Mouse (Mus musculus): ENCODE results near the gene Iqgap2.

Iqgap2 gene

GRCm38 (mm10) chr13:95651870-95652668, 239.7 kb downstream of the Iqgap2 start:
- DNase-seq (ENCODE audit: low spot score): no peak

- DNase-seq (ENCODE audit: low spot score): no peak
Measured at GRCm38 (mm10) chr13:95649941-95650340, 241.8 kb downstream of the Iqgap2 start.

GRCm38 (mm10) chr13:95647248-95647647, 244.5 kb downstream of the Iqgap2 start:
- no peak for DNase-seq (ENCODE audit: low spot score)

- no peak for DNase-seq (ENCODE audit: low spot score)
Measured at GRCm38 (mm10) chr13:95646687-95647111, 245.0 kb downstream of the Iqgap2 start.

GRCm38 (mm10) chr13:95643740-95644139, 248.0 kb downstream of the Iqgap2 start:
- no peak for DNase-seq (ENCODE audit: low spot score)

- no peak for DNase-seq (ENCODE audit: low spot score)
Measured at GRCm38 (mm10) chr13:95641061-95641986, 250.4 kb downstream of the Iqgap2 start.

DNA sequence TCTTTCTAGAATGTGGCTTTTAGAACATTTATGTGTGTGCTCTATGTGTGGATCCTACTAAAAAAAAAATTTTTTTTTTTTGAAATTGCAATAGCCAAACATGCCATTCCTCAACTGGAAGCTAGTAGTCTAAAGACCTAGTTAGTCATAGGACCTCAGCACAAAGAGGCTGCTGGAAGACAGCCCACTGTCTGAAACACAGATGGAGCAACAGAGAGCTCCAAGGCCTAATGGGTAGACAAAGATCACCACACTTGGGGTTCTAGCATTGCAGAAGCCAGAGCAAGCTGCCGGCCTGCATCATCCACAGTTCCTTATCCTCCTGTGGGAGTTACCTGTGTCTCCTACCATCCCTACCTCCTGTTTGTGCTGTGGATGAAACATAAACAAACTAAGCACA, 251.3 kb downstream of the Iqgap2 start:
- DNase-seq (ENCODE audit: low spot score): no peak

DNA sequence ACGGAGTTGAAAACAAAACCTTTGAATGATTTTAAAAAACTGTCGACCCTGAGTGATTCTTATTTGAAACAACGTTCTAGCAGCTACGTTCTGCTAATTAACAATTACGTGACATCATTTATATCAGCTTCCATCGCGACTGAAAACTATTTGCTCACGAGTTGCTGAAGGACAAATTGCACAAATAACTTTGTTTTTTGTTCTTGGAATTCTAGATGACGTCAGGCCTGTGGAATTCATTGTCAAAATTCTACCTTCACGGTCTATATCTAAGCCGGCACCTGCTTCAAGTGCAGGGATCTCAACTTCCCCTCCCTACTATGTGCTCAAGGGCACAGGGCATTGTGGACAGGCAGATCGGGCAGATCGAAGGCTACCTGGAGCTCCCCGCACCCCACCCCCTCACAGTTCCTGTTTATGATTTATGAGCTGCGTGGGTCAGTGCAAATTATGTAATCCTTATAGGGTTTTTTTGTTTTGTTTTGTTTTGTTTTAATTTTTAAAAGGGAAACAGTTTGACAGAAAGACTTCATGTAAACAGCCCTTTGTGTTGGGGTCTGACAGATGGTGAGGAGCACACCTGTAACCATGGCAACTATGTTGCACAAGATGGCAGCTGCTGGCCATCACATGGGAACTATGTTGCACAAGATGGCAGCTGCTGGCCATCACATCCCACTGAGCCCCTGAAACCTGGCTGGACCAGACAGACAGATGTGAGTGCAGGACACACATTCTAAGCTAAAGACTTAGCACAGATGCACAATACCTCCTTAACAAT, 252.2 kb downstream of the Iqgap2 start:
- no peak for DNase-seq (ENCODE audit: low spot score)

- no peak for DNase-seq (ENCODE audit: low spot score)
Measured at GRCm38 (mm10) chr13:95638894-95639293, 252.8 kb downstream of the Iqgap2 start.

- DNase-seq (ENCODE audit: low spot score): no peak
Measured at GRCm38 (mm10) chr13:95637737-95638136, 254.0 kb downstream of the Iqgap2 start.

- DNase-seq (ENCODE audit: low spot score): no peak
Measured at GRCm38 (mm10) chr13:95635301-95635700, 256.4 kb downstream of the Iqgap2 start.

- DNase-seq (ENCODE audit: low spot score): no peak
Measured at GRCm38 (mm10) chr13:95634451-95634850, 257.3 kb downstream of the Iqgap2 start.

DNA sequence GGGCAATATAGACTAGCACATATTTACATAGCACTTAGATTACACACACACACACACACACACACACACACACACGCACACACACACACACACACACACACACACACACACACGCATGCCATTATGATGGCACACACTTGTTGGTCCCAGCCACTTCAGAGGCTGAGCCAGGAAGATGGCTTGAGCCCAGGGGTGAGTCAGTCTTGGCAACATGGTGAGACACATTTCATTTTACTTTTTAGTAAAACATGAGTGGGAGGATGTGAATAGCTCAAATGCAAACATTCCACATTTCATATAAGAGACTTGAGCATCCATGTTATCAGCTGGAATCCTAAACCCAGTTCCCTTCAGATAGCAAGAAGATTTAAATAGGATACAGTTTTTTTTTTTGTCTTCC, 258.3 kb downstream of the Iqgap2 start:
- peak; percentile 22 for DNase-seq (ENCODE audit: low spot score)

DNA sequence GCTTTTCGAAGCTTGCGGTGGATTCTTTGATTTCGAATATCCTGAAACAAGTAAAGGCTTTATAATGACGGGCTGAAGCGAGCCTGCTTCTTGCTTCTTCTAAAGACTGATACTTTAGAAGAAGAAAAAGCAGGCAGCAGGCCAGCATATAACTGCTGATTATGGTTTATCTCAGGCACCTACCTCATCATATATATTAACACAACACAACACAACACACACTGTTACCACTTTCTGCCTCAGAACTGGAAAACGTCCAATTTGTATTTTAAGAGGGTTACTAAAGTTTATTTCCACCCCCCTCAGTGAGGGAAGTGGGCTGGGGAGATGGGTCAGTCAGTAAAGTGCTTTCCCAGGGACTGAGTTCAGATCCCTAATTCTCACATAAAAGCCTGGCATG, 259.6 kb downstream of the Iqgap2 start:
- no peak for DNase-seq (ENCODE audit: low spot score)

GRCm38 (mm10) chr13:95630747-95631146, 261.0 kb downstream of the Iqgap2 start:
- no peak for DNase-seq (ENCODE audit: low spot score)

GRCm38 (mm10) chr13:95629751-95630150, 262.0 kb downstream of the Iqgap2 start:
- no peak for DNase-seq (ENCODE audit: low spot score)

DNA sequence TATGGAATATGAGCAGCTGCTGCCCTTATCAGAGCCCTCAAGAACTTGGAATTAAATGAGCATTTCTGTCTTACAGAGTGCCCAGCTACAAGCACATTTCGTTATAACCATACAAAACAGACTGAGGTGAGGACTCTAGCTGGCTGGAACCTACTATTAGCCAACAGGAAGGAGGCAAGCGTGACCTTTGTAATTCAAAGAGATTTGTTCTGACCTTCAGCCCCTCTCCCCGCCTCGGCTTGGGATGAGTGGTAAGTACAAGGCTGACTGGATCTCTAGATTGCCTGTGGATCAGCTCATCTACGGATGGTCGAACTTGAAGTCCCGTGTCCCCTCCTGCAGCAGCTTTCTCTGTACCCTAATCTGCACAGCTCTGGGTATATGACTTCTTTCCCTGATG, 265.0 kb downstream of the Iqgap2 start:
- no peak for DNase-seq (ENCODE audit: low spot score)

DNA sequence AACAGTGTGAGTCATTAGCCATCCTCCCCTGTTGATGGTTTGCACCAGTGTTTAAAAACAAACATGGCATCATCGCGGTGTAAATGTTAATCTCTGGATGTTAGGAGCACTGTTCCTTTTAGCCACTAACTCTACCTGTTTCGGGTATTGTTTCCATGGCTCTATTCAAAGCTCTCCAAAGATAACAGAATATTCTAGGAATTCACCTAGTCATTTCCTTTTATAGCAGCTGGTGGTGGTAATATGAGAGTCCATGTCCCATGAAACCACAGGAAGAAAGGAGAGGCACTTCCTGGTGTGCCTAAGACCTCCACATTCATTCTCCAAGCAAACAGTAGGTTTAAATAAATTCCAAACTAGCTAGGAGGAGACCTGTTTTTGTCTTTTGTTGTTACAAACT, 268.7 kb downstream of the Iqgap2 start:
- DNase-seq (ENCODE audit: low spot score): no peak

GRCm38 (mm10) chr13:95621563-95621962, 270.2 kb downstream of the Iqgap2 start:
- no peak for DNase-seq (ENCODE audit: low spot score)

DNA sequence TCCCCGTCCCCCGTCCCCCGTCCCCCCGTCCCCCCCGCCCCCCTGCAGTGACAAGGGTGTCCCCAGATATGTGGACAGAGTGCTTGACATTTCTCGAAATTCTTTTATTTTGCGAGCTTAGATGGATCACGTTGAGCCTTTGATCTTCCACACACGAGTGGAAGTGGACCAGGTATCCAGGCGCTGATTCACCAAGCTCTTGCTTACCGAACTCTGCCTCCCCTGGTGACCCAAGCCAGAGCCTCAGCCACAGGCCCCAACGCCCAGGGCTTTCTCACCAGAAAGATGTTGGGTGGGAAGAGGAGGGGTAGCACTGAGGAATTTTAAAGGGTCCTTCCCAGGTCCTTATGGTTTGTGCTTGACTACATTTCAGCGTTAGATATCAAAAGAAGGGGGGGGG, 272.9 kb downstream of the Iqgap2 start:
- no peak for DNase-seq (ENCODE audit: low spot score)

DNA sequence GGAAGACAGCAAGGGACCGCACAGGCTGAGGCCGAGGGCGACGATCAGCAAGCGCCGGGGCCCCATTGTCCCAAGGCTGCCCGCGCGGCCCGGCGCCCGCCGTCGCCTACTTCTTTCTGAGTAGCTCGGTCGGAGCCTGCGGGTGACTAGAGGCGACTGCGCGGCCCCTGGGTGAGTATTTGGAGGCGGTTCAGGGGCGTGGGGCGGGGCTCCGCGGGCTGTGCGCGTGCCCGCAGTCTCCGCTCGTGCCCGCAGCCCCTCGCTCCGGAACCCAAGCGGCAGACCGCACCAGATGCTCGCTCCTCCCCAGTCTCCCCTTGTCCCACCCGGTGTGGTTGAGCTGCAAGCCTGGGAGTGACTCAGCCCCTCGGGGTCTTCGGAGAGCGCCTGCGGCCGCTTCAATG, 273.4 kb downstream of the Iqgap2 start, which contains the start of gene F2r:
Gene F2r, minus strand, starts transcription at position 179 of the 404 bp plus-strand sequence.
- peak; percentile 77 for DNase-seq (ENCODE audit: low spot score)

- DNase-seq (ENCODE audit: low spot score): no peak
Measured at GRCm38 (mm10) chr13:95617671-95618171, 274.0 kb downstream of the Iqgap2 start.
